Mouse (Mus musculus): ENCODE measurements around the gene Kif6.

Gene Kif6

GRCm38 (mm10) chr17:49737217-49737774 lies 122.4 kb downstream of the Kif6 start:
- DNase-seq (ENCODE audit: low spot score) = no peak

DNA sequence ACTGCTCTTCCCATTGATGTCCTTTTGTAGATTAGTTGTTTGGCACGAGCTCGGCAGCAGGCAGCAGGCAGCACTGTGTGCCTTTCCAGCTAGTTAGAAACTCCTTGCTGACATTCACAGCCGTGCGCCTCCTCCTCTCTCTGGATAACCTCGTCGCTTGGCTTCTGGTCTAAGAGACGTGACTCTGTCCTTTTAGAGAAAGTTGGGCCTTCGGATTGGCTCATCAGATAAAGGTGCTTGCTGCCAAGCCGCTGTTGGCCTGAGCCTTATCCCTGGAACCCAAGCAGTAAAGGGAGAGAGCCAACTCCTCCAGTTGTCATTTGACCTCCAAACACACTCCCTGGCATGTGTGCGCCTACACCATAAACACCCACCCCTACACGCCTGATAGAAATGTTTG lies 123.4 kb downstream of the Kif6 start:
- DNase-seq (ENCODE audit: low spot score) = peak; percentile 63

GRCm38 (mm10) chr17:49739896-49740679 lies 125.2 kb downstream of the Kif6 start:
- DNase-seq (ENCODE audit: low spot score) = no peak

DNA sequence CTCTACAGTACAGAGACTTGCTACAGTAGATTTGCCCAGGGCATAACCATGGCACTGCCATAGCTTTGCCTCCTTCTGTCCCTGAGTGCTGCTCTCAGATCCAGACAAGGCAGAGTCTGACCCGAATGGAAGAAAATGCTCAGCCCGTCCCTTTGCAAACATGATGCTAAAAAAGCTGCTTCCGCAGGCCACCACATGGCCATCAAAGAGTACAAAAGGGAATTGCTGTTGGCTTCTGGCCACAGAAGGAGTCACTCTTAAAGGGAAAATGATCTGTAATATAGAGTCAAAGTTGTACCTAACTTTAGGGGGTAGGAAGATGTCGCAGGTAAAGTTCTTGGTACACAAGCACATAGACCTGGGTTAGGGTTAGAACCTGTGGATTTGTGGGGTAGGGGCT lies 126.2 kb downstream of the Kif6 start:
- peak; percentile 39 for DNase-seq (ENCODE audit: low spot score)

- DNase-seq (ENCODE audit: low spot score) = no peak
Observed at GRCm38 (mm10) chr17:49741927-49742326, 127.0 kb downstream of the Kif6 start.

DNA sequence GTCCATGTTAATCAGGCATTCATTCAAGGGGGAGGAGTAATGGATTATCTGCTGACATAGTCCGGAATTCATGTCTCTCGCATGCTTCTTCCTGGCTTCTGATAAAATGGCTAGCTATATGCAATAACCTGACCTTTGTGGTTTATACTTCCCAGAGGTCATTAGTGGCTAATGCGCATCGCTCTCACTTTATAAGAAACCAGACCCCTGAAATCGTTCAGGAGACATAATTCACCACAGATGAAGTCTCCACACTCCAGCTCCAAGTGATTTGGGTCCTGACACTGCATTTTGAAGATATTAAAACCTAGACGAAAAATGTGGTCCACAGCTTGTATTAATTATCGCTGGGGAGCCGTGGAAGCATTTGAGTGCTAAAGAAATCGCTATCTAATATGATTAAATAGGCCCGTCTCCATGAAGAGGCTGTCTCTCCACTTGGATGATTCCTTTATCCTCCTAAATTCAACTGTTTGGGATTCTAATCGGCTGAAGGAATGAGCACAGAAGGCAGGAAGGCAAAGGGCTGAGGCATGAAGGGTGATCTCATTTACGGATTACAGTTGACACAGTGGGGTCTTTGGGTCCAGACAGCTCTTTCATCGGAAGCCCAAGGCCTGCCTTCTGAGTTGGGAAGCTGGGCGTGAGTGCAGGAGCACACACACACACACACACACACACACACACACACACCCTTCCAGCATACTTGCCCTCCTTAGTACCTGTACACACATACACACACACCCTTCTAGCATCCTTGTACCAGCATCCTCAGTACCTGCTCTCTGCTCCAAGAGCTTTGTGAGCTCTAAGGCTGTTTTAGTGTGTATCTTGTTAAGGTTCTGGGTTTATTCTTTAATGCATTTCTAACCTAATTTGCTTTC lies 128.9 kb downstream of the Kif6 start:
- DNase-seq (ENCODE audit: low spot score) = no peak

- DNase-seq (ENCODE audit: low spot score) = peak; percentile 28
Observed at GRCm38 (mm10) chr17:49750889-49751324, 136.0 kb downstream of the Kif6 start.

- no peak for DNase-seq (ENCODE audit: low spot score)
Observed at GRCm38 (mm10) chr17:49753874-49754273, 138.9 kb downstream of the Kif6 start.

DNA sequence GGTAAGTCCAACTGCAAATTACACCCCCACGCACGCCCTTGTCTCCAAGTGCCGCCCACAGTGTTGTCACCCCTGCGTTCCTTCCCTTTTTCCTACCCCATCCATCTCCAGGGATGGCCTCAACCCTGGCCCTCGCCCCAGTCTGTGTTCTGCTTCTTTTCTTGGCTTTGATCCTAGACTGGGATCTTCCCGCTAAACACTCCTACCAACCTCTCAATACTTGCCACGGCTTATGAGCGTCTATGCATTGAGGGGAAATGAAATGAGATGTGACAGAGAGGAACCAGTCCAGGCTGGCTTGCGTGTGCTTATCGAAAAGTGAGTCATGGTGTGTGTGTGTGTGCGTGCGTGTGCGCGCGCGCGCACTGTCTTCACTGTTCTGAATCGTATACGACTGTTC lies 141.9 kb downstream of the Kif6 start:
- peak; percentile 64 for DNase-seq (ENCODE audit: low spot score)

GRCm38 (mm10) chr17:49759047-49759446 lies 144.1 kb downstream of the Kif6 start:
- DNase-seq (ENCODE audit: low spot score) = no peak

GRCm38 (mm10) chr17:49761260-49761659 lies 146.3 kb downstream of the Kif6 start:
- DNase-seq (ENCODE audit: low spot score) = no peak

GRCm38 (mm10) chr17:49761838-49762237 lies 146.9 kb downstream of the Kif6 start:
- no peak for DNase-seq (ENCODE audit: low spot score)

DNA sequence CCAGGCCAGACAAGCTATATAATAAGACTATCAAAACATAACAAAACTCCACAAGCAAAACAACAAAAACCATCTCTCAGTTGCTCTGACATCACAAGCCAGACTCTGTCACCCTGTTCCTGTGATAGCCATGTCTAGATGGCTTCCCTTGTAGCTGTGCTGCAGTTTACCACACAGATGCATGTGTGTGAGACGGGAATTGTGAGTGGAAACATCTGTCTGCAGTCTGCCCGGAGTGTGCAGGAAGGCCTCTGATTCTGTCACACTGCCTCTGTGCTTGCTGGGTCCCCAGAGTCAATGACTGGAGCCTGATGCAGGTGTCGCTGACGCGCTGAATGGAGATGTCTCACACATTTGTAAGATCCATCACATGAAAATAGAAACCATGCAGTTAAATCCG lies 150.0 kb downstream of the Kif6 start:
- DNase-seq (ENCODE audit: low spot score) = no peak

- no peak for DNase-seq (ENCODE audit: low spot score)
Observed at GRCm38 (mm10) chr17:49767717-49768370, 152.9 kb downstream of the Kif6 start.

GRCm38 (mm10) chr17:49771703-49772315 lies 156.9 kb downstream of the Kif6 start:
- peak; percentile 29 for DNase-seq (ENCODE audit: low spot score)

GRCm38 (mm10) chr17:49777115-49777839 lies 162.3 kb downstream of the Kif6 start:
- peak; percentile 42 for DNase-seq (ENCODE audit: low spot score)

DNA sequence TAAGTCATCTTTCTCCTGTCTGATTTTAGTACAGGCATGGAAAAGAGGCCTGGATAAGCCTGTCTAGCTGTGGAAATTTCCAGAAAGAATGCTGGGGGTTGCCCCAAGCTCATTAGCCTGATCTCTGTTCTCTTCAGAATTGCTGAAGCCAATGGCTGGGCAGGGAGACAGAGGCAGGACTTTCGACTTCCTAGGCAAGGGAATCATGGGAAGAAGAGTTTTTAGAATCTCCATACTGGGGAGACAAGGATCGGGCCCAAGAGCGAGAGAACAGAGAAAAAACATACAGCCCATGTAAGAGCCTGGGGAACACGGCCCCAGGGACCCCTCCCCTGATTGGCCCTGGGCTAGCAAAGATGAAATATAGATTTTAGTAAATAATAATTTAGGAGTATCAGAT lies 164.1 kb downstream of the Kif6 start:
- DNase-seq (ENCODE audit: low spot score) = peak; percentile 67

GRCm38 (mm10) chr17:49779576-49779975 lies 164.6 kb downstream of the Kif6 start:
- DNase-seq (ENCODE audit: low spot score) = peak; percentile 96

- DNase-seq (ENCODE audit: low spot score) = no peak
Observed at GRCm38 (mm10) chr17:49785851-49786250, 170.9 kb downstream of the Kif6 start.

- DNase-seq (ENCODE audit: low spot score) = no peak
Observed at GRCm38 (mm10) chr17:49787351-49787750, 172.4 kb downstream of the Kif6 start.

Data from adipocyte (in vitro differentiated cells).